Mouse (Mus musculus) heart, embryonic 14.5 days (tissue): ENCODE data around the gene Mbtps1. TPM values are rescaled to one million over a fixed set of nuclear protein-coding genes. Genes with fewer than 3 reads are reported as not detected.

Experiments
- ATAC-seq: fragments of 200-750 bp; cut with Nextera tagmentation; 2 replicates; pipeline ENCODE4 v1.8.0; 2017; ENCODE audit warnings: low read depth, moderate TSS enrichment; ENCODE audit not compliant: insufficient number of reproducible peaks, insufficient read depth, low FRiP score
- H3K27ac ChIP-seq, 2 experiments: fragments of 200-500 bp in 1 of 2; fragments of 300-500 bp in 1 of 2; sonication (generic) in 1 of 2; replicated peaks in 1 of 2; 2 replicates each; pipeline ENCODE4 v1.5.1; 2012 to 2014; ENCODE audit warnings: low read depth in 2 of 2, low read length in 2 of 2, control low read depth in 1 of 2, mild to moderate bottlenecking in 1 of 2, mixed read lengths in 1 of 2; ENCODE audit not compliant: control insufficient read depth in 1 of 2, insufficient read depth in 1 of 2
- H3K27me3 ChIP-seq: fragments of 300-500 bp; sonication (generic); 2 replicates; pipeline ENCODE4 v1.6.1; 2014; ENCODE audit warnings: mild to moderate bottlenecking, low read length, control low read depth; ENCODE audit not compliant: control insufficient read depth, insufficient read depth
- H3K36me3 ChIP-seq: fragments of 300-500 bp; sonication (generic); 2 replicates; pipeline ENCODE4 v1.6.1; 2014; ENCODE audit warnings: mild to moderate bottlenecking, control low read depth, low read length, mixed read lengths; ENCODE audit not compliant: control insufficient read depth, insufficient read depth
- H3K4me1 ChIP-seq, 2 experiments: fragments of 200-500 bp in 1 of 2; fragments of 300-500 bp in 1 of 2; sonication (generic) in 1 of 2; 2 replicates each; pipeline ENCODE4 v1.6.1; 2012 to 2014; ENCODE audit warnings: low read length in 2 of 2, control low read depth in 1 of 2, mixed read lengths in 1 of 2; ENCODE audit not compliant: control insufficient read depth in 2 of 2, insufficient read depth in 2 of 2
- H3K4me2 ChIP-seq: fragments of 300-500 bp; sonication (generic); 2 replicates; pipeline ENCODE4 v1.6.1; 2014; ENCODE audit warnings: mild to moderate bottlenecking, low read length
- H3K4me3 ChIP-seq, 2 experiments: fragments of 200-500 bp in 1 of 2; fragments of 300-500 bp in 1 of 2; sonication (generic) in 1 of 2; 2 replicates each; pipeline ENCODE4 v1.5.1; 2012 to 2014; ENCODE audit warnings: low read length in 2 of 2, mild to moderate bottlenecking in 2 of 2, control low read depth in 1 of 2, low read depth in 1 of 2, moderate library complexity in 1 of 2; ENCODE audit not compliant: control insufficient read depth in 1 of 2, insufficient read depth in 1 of 2
- H3K9ac ChIP-seq: fragments of 300-500 bp; sonication (generic); 2 replicates; pipeline ENCODE4 v1.6.1; 2014; ENCODE audit warnings: mild to moderate bottlenecking, low read length
- H3K9me3 ChIP-seq: fragments of 300-500 bp; sonication (generic); 2 replicates; pipeline ENCODE4 v1.6.1; 2016; ENCODE audit warnings: low read length, control low read depth; ENCODE audit not compliant: control insufficient read depth
- WGBS: fragments of 180-500 bp; shearing (Covaris S2); extraction: QIAGEN DNeasy Blood & Tissue Kit; methylation state at CpG from one replicate; pipeline ENCODE4 v1.1.7; 2014; 5-methylcytosine and 5-hydroxymethylcytosine counted together
- polyA plus RNA-seq: library from polyadenylated mRNA; unstranded; fragments of >200 nt; fragmentation: Nextera tagmentation; extraction: Ambion mirVana; gene quantifications from 2 replicates; pipeline ENCODE4 v1.2.1, GENCODE M21; 2014

Mbtps1 gene
- polyA plus RNA-seq, 1 experiment from 2014 or later, result 62.5 TPM

- peaks cover 72% of the 10 kb centered on the region for H3K36me3 ChIP-seq
- no peak overlapping the region for H3K27ac ChIP-seq
- no peak for ATAC-seq
- no peaks in the 10 kb centered on the region for H3K4me1 ChIP-seq
- no peak overlapping the region for H3K9ac ChIP-seq
- WGBS, result 74% methylated on average over 6 of the region's 6 CpGs
- no peak overlapping the region for H3K4me3 ChIP-seq
- no peak overlapping the region for H3K4me2 ChIP-seq
- no peaks in the 10 kb centered on the region for H3K27me3 ChIP-seq
- H3K9me3 ChIP-seq, result no peaks in the 10 kb centered on the region
Measured at GRCm38 (mm10) chr8:119545180-119545579, 13.4 kb downstream of the Mbtps1 start.

- Histone ChIP-seq H3K36me3 (peaks cover 77% of the 10 kb centered on the region), H3K9ac (no peak overlapping the region), H3K4me2 (no peak overlapping the region), H3K4me3 (no peak overlapping the region), H3K9me3 (no peaks in the 10 kb centered on the region), H3K27ac (no peak overlapping the region), H3K4me1 (no peaks in the 10 kb centered on the region), H3K27me3 (no peaks in the 10 kb centered on the region)
- ATAC-seq, result no peak
- 77% methylated on average over 3 of the region's 3 CpGs for WGBS
Measured at GRCm38 (mm10) chr8:119544606-119545005, 13.9 kb downstream of the Mbtps1 start.

DNA sequence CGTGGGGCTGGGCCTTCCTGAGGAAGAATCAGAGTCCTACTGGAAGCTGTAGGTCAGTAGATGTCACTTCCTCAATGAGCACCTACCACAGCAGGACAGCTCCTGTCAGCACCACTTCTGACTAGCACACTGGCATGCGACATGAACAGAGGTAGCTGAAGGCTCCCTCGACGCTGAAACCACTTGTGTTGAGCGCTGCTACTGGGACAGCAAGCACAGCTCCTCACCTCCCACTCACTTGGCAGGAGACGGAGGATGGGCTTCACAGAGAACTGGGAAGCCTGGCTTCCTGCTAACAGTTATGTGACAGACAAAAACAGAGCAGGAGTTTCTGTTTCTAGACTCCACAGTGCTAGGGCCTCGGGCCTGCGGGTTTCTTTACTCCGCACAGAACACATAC lies 26.6 kb downstream of the Mbtps1 start:
- no peak for ATAC-seq
- 0 out of 4 replicates have a peak, but pooled peaks cover 0 to 9% of the 10 kb centered on the region in 2 experiments for H3K4me1 ChIP-seq
- no peak overlapping the region for H3K4me3 ChIP-seq
- H3K9ac ChIP-seq, result no peak overlapping the region
- peaks cover 99% of the 10 kb centered on the region for H3K36me3 ChIP-seq
- H3K4me2 ChIP-seq, result no peak overlapping the region
- H3K27ac ChIP-seq, result peak overlapping the region in 1 of 2 experiments; percentile 41; a peak in 1 of 4 replicates
- H3K27me3 ChIP-seq, result no peaks in the 10 kb centered on the region
- 36% methylated on average over 9 of the region's 9 CpGs for WGBS
- H3K9me3 ChIP-seq, result no peaks in the 10 kb centered on the region

DNA sequence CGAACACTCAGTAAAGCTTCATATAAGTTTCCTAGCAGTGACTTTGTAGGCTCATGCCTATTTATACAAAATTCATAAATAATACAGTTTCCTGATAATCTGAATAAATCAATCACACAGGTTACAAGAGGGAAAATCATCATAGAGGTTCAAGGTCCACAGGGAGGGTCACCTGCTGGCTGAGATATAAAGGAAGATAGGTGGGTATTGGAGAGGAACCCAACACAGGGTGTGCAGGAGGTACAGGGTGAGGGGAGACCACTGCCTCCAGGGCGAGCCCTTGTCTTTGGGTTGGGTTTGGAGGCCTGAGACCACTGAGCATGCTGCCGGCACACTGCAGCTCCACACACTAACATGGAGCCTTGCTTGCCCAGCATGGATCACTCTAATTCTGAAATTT lies 27.1 kb downstream of the Mbtps1 start:
- 93% methylated on average over 3 of the region's 3 CpGs for WGBS
- no peak for ATAC-seq
- no peak overlapping the region for H3K9ac ChIP-seq
- H3K4me1 ChIP-seq, result 0 out of 4 replicates have a peak, but pooled peaks cover 0 to 9% of the 10 kb centered on the region in 2 experiments
- no peak overlapping the region for H3K4me2 ChIP-seq
- H3K36me3 ChIP-seq, result peaks cover 99% of the 10 kb centered on the region
- no peaks in the 10 kb centered on the region for H3K27me3 ChIP-seq
- H3K27ac ChIP-seq, result 0 out of 4 replicates have a peak overlapping the region, but pooled peaks of 1 of the 2 experiments have one; percentile 41
- H3K9me3 ChIP-seq, result no peaks in the 10 kb centered on the region
- H3K4me3 ChIP-seq, result no peak overlapping the region

DNA sequence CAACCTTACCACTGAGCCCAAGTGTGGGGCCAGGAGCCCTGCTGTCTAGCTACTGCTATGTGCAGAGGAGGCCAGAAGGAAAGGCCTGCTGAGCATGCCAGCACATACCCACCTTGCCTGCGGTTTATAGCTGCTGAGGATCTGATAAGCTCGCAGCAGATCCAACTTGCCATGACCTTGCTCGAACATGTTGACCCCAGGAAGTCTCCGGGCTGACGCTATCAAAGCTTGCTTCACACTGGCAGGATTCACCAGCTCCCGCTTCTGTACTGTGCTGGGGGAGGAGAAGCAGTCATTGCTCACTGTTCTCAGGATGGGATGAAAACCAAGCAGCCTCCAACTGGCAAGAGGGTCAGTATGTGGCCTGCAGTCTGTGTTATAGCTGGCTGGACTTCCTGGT lies 27.6 kb downstream of the Mbtps1 start:
- ATAC-seq, result no peak; the same call in 1 of the 2 replicates

DNA sequence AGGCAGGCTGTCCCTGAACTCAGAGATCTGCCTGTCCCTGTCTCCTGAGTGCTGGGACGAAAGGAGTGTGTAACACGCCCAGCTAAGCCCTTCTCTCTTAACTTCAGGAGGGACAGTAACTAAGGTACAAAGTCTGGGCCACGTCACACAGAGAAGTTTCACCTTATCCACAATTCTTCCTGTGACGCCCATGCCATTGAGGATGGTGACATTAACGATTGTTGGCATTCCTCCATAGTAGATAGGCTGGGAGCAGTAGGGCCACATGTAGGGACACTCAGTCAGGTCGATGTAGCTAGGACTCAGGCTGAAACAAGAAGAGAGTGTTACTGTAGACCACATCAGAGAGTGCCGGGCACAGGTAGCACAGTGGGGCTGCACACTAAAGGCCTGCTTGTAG lies 29.8 kb downstream of the Mbtps1 start:
- H3K4me2 ChIP-seq, result no peak overlapping the region
- ATAC-seq, result no peak
- WGBS, result 84% methylated on average over 7 of the region's 7 CpGs
- H3K4me3 ChIP-seq, result no peak overlapping the region
- H3K36me3 ChIP-seq, result peaks cover 95% of the 10 kb centered on the region
- no peaks in the 10 kb centered on the region for H3K9me3 ChIP-seq
- H3K9ac ChIP-seq, result no peak overlapping the region
- H3K4me1 ChIP-seq, result 0 out of 4 replicates have a peak, but pooled peaks cover 0 to 9% of the 10 kb centered on the region in 2 experiments
- no peak overlapping the region for H3K27ac ChIP-seq
- no peaks in the 10 kb centered on the region for H3K27me3 ChIP-seq

More for the DNA sequence above, 27.6 kb downstream of the Mbtps1 start:
- 0 out of 4 replicates have a peak, but pooled peaks cover 0 to 9% of the 10 kb centered on the region in 2 experiments for H3K4me1 ChIP-seq
- H3K27ac ChIP-seq, result no peak overlapping the region
- peaks cover 95% of the 10 kb centered on the region for H3K36me3 ChIP-seq
- no peaks in the 10 kb centered on the region for H3K9me3 ChIP-seq
- 54% methylated on average over 6 of the region's 6 CpGs for WGBS
- no peaks in the 10 kb centered on the region for H3K27me3 ChIP-seq
- H3K4me2 ChIP-seq, result no peak overlapping the region
- H3K4me3 ChIP-seq, result no peak overlapping the region
- no peak overlapping the region for H3K9ac ChIP-seq

GRCm38 (mm10) chr8:119520102-119520501 lies 38.4 kb downstream of the Mbtps1 start:
- peaks cover 99% of the 10 kb centered on the region for H3K36me3 ChIP-seq
- WGBS, result 72% methylated on average over 7 of the region's 7 CpGs
- no peak overlapping the region for H3K9ac ChIP-seq
- no peak for ATAC-seq
- no peak overlapping the region for H3K27ac ChIP-seq
- H3K27me3 ChIP-seq, result no peaks in the 10 kb centered on the region
- no peaks in the 10 kb centered on the region for H3K4me1 ChIP-seq
- H3K9me3 ChIP-seq, result no peaks in the 10 kb centered on the region
- H3K4me3 ChIP-seq, result no peak overlapping the region
- no peak overlapping the region for H3K4me2 ChIP-seq

- Histone ChIP-seq H3K27me3 (no peaks in the 10 kb centered on the region), H3K36me3 (peaks cover 100% of the 10 kb centered on the region), H3K9me3 (no peaks in the 10 kb centered on the region), H3K4me3 (no peak overlapping the region), H3K4me1 (no peaks in the 10 kb centered on the region), H3K27ac (no peak overlapping the region), H3K4me2 (no peak overlapping the region), H3K9ac (no peak overlapping the region)
- ATAC-seq, result no peak
- 53% methylated on average over 5 of the region's 5 CpGs for WGBS
Measured at GRCm38 (mm10) chr8:119516674-119517073, 41.9 kb downstream of the Mbtps1 start.
